Mouse (Mus musculus): ENCODE results near the gene Necab2. TPM values are rescaled to one million over a fixed set of nuclear protein-coding genes. Genes with fewer than 3 reads are reported as not detected.

The Necab2 gene
- polyA plus RNA-seq, 1 experiment from 2014 or later, result 0.16 TPM

DNA sequence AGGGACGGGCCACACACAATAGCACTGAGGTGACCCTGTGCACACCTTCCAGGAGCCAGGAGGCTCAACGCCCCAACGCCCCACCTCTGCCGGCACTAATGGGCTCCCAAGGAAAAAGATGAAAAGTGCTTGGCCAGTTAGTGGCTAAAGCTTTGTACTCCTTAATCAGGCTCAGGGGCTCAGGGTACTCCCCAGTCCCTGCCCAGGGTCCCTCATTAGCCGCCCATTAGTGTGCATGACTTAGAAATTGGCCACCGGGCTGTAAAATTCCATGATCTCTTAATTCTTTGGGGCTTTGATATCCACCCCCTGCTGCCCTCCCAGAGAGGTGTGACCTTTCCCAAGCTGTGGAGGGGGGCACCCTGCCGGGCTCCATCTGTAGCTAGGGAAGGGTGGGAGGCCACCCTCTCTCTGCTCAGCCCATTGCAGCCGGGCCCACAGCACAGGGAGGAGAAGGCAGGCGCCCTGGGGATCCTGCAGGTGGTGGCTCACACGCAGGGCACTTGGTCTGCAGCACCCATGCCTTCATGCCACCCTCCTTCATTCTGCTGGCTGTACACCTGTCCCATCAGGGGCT lies 56.8 kb downstream of the Necab2 start:
- WGBS, result 56% methylated on average over 10 of the region's 10 CpGs
- peaks cover 10% of the 10 kb centered on the region for H3K4me1 ChIP-seq (replicated peaks)
- no peak overlapping the region for H3K4me3 ChIP-seq
- ATAC-seq (replicated peaks; ENCODE audit: insufficient number of reproducible peaks, insufficient read depth, low FRiP score, low read depth), result no peak
- H3K9ac ChIP-seq, result no peak overlapping the region
- no peak overlapping the region for H3K27ac ChIP-seq
- H3K9me3 ChIP-seq (replicated peaks), result no peaks in the 10 kb centered on the region
- peaks cover 11% of the 10 kb centered on the region for H3K36me3 ChIP-seq
- no peak overlapping the region for H3K4me2 ChIP-seq
- peaks cover 10% of the 10 kb centered on the region for H3K27me3 ChIP-seq

- Histone ChIP-seq H3K27me3 (peaks cover 10% of the 10 kb centered on the region), H3K4me3 (no peak overlapping the region), H3K36me3 (peaks cover 30% of the 10 kb centered on the region), H3K9me3 (replicated peaks) (no peaks in the 10 kb centered on the region), H3K27ac (no peak overlapping the region), H3K4me2 (no peak overlapping the region), H3K9ac (no peak overlapping the region), H3K4me1 (replicated peaks) (peaks cover 10% of the 10 kb centered on the region)
- WGBS, result 38% methylated on average over 9 of the region's 9 CpGs
- ATAC-seq (replicated peaks; ENCODE audit: insufficient number of reproducible peaks, insufficient read depth, low FRiP score, low read depth), result no peak
These were observed 59.0 kb downstream of the Necab2 start for GRCm38 (mm10) chr8:119505488-119505887.

GRCm38 (mm10) chr8:119506106-119506505 lies 59.6 kb downstream of the Necab2 start:
- Histone ChIP-seq H3K27me3 (peaks cover 10% of the 10 kb centered on the region), H3K4me3 (no peak overlapping the region), H3K36me3 (peaks cover 30% of the 10 kb centered on the region), H3K4me1 (replicated peaks) (peaks cover 10% of the 10 kb centered on the region), H3K27ac (no peak overlapping the region), H3K4me2 (no peak overlapping the region), H3K9me3 (replicated peaks) (no peaks in the 10 kb centered on the region), H3K9ac (no peak overlapping the region)
- ATAC-seq (replicated peaks; ENCODE audit: insufficient number of reproducible peaks, insufficient read depth, low FRiP score, low read depth), result no peak
- 70% methylated on average over 8 of the region's 8 CpGs for WGBS

- Histone ChIP-seq H3K27ac (no peak overlapping the region), H3K4me2 (no peak overlapping the region), H3K27me3 (no peaks in the 10 kb centered on the region), H3K36me3 (peaks cover 67% of the 10 kb centered on the region), H3K4me1 (replicated peaks) (0 out of 2 replicates have a peak, but pooled peaks cover 2% of the 10 kb centered on the region), H3K9me3 (replicated peaks) (no peaks in the 10 kb centered on the region), H3K4me3 (no peak overlapping the region), H3K9ac (no peak overlapping the region)
- WGBS, result 84% methylated on average over 9 of the region's 9 CpGs
- ATAC-seq (replicated peaks; ENCODE audit: insufficient number of reproducible peaks, insufficient read depth, low FRiP score, low read depth), result no peak
These were observed 64.0 kb downstream of the Necab2 start for GRCm38 (mm10) chr8:119510471-119510870.

- H3K9ac ChIP-seq, result no peak overlapping the region
- H3K4me3 ChIP-seq, result no peak overlapping the region
- 71% methylated on average over 7 of the region's 7 CpGs for WGBS
- H3K27me3 ChIP-seq, result no peaks in the 10 kb centered on the region
- no peaks in the 10 kb centered on the region for H3K9me3 ChIP-seq (replicated peaks)
- no peak overlapping the region for H3K27ac ChIP-seq
- no peak for ATAC-seq (replicated peaks; ENCODE audit: insufficient number of reproducible peaks, insufficient read depth, low FRiP score, low read depth)
- H3K4me1 ChIP-seq (replicated peaks), result 0 out of 2 replicates have a peak, but pooled peaks cover 2% of the 10 kb centered on the region
- no peak overlapping the region for H3K4me2 ChIP-seq
- peaks cover 75% of the 10 kb centered on the region for H3K36me3 ChIP-seq
These were observed 65.2 kb downstream of the Necab2 start for GRCm38 (mm10) chr8:119511722-119512121.

- WGBS, result 71% methylated on average over 4 of the region's 4 CpGs
- ATAC-seq (replicated peaks; ENCODE audit: insufficient number of reproducible peaks, insufficient read depth, low FRiP score, low read depth), result no peak
These were observed 66.9 kb downstream of the Necab2 start for GRCm38 (mm10) chr8:119513405-119513804.

DNA sequence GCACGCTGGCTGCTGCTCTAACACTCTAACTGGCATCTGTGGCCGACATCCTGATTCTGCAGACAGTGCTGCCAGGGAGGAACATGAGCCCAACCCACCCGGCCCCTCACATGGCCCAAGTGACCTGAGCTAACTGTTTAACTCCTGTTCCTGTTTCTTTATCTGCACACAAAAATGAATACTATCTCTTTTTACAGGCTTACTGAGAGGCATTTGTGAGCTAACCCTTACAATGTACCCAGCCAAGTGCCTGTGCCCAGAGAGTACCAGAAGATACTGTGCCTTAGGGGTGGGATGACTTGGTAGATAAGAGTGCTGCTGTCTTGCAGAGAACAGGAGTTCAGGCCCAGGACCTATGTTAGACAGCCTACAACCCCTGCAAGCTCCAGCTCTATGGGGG lies 68.4 kb downstream of the Necab2 start:
- Histone ChIP-seq H3K4me3 (no peak overlapping the region), H3K4me2 (no peak overlapping the region), H3K9me3 (replicated peaks) (no peaks in the 10 kb centered on the region), H3K36me3 (peaks cover 79% of the 10 kb centered on the region), H3K4me1 (replicated peaks) (0 out of 2 replicates have a peak, but pooled peaks cover 2% of the 10 kb centered on the region), H3K27me3 (no peaks in the 10 kb centered on the region), H3K9ac (no peak overlapping the region), H3K27ac (no peak overlapping the region)
- ATAC-seq (replicated peaks; ENCODE audit: insufficient number of reproducible peaks, insufficient read depth, low FRiP score, low read depth), result no peak
- 86% methylated on average over 3 of the region's 3 CpGs for WGBS

More at GRCm38 (mm10) chr8:119513405-119513804, 66.9 kb downstream of the Necab2 start:
- Histone ChIP-seq H3K9ac (no peak overlapping the region), H3K36me3 (peaks cover 79% of the 10 kb centered on the region), H3K4me3 (no peak overlapping the region), H3K27ac (no peak overlapping the region), H3K27me3 (no peaks in the 10 kb centered on the region), H3K4me1 (replicated peaks) (0 out of 2 replicates have a peak, but pooled peaks cover 2% of the 10 kb centered on the region), H3K9me3 (replicated peaks) (no peaks in the 10 kb centered on the region), H3K4me2 (no peak overlapping the region)

GRCm38 (mm10) chr8:119515767-119516166 lies 69.2 kb downstream of the Necab2 start:
- no peak overlapping the region for H3K4me3 ChIP-seq
- no peaks in the 10 kb centered on the region for H3K9me3 ChIP-seq (replicated peaks)
- no peak overlapping the region for H3K27ac ChIP-seq
- 81% methylated on average over 3 of the region's 3 CpGs for WGBS
- H3K9ac ChIP-seq, result no peak overlapping the region
- H3K4me2 ChIP-seq, result no peak overlapping the region
- H3K36me3 ChIP-seq, result peaks cover 85% of the 10 kb centered on the region
- 0 out of 2 replicates have a peak, but pooled peaks cover 2% of the 10 kb centered on the region for H3K4me1 ChIP-seq (replicated peaks)
- ATAC-seq (replicated peaks; ENCODE audit: insufficient number of reproducible peaks, insufficient read depth, low FRiP score, low read depth), result no peak
- no peaks in the 10 kb centered on the region for H3K27me3 ChIP-seq

- Histone ChIP-seq H3K27me3 (no peaks in the 10 kb centered on the region), H3K4me2 (no peak overlapping the region), H3K27ac (no peak overlapping the region), H3K9ac (no peak overlapping the region), H3K36me3 (peaks cover 90% of the 10 kb centered on the region), H3K4me3 (no peak overlapping the region), H3K9me3 (replicated peaks) (no peaks in the 10 kb centered on the region), H3K4me1 (replicated peaks) (0 out of 2 replicates have a peak, but pooled peaks cover 2% of the 10 kb centered on the region)
- no peak for ATAC-seq (replicated peaks; ENCODE audit: insufficient number of reproducible peaks, insufficient read depth, low FRiP score, low read depth)
- 59% methylated on average over 5 of the region's 5 CpGs for WGBS
These were observed 70.2 kb downstream of the Necab2 start for GRCm38 (mm10) chr8:119516674-119517073.

DNA sequence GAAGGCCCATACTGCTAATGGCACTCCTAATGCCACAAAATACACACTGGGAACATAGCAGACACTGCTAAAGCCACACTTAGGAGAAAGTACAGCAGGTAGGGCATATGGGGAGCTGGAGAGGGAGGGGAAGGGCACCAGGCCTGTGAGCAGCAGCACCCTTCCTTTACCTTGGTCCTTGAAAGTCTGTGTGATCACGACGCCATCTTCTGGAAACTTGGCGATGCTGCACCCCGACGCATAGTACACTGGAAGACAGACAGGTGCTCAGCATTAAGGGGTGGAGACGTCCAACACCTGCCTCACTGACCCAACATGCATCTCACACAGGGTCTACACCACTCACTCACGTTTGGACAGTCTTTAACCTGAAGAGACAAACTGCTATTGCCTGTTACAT lies 73.6 kb downstream of the Necab2 start:
- no peaks in the 10 kb centered on the region for H3K9me3 ChIP-seq (replicated peaks)
- H3K4me2 ChIP-seq, result no peak overlapping the region
- H3K4me3 ChIP-seq, result no peak overlapping the region
- ATAC-seq (replicated peaks; ENCODE audit: insufficient number of reproducible peaks, insufficient read depth, low FRiP score, low read depth), result no peak
- no peak overlapping the region for H3K9ac ChIP-seq
- 77% methylated on average over 7 of the region's 7 CpGs for WGBS
- H3K27me3 ChIP-seq, result no peaks in the 10 kb centered on the region
- no peaks in the 10 kb centered on the region for H3K4me1 ChIP-seq (replicated peaks)
- peaks cover 93% of the 10 kb centered on the region for H3K36me3 ChIP-seq
- H3K27ac ChIP-seq, result no peak overlapping the region

Measured in heart, embryonic 15.5 days (tissue).